Mouse (Mus musculus): Measurements from ENCODE around the gene Zyg11a.

- TF ChIP-seq TCF3 (IDR thresholded peaks at IDR 0.05; ENCODE audit: insufficient read length, low read depth) (no peak), MAX (IDR thresholded peaks at IDR 0.05; ENCODE audit: low read depth) (no peak), TCF12 (IDR thresholded peaks at IDR 0.05; ENCODE audit: insufficient read depth, poor library complexity, severe bottlenecking) (no peak), POLR2A (IDR thresholded peaks at IDR 0.05; ENCODE audit: insufficient read length, low read depth) (no peak), POLR2AphosphoS2 (IDR thresholded peaks at IDR 0.05; ENCODE audit: insufficient read length, low read depth) (no peak), E2F4 (IDR thresholded peaks at IDR 0.05; ENCODE audit: insufficient read depth) (no peak), CEBPB (IDR thresholded peaks at IDR 0.05; ENCODE audit: insufficient read depth, poor library complexity, severe bottlenecking) (no peak)
Measured at GRCm38 (mm10) chr4:108192821-108193323, 25.0 kb downstream of the Zyg11a start.
